Mouse (Mus musculus) hindbrain, embryonic 12.5 days (tissue): ENCODE data around the gene Gspt1. TPM values are rescaled to one million over a fixed set of nuclear protein-coding genes. Genes with fewer than 3 reads are reported as not detected.
"Not testable (repeated sequence)": the region's sequence is repeated elsewhere in the genome, so short reads cannot be mapped to it uniquely, and the experiment has no call there.

Experiments
- ATAC-seq: fragments of 200-750 bp; cut with Nextera tagmentation; 2 replicates; pipeline ENCODE4 v1.8.0; 2017; ENCODE audit warnings: moderate TSS enrichment; ENCODE audit not compliant: low FRiP score
- H3K27ac ChIP-seq: fragments of 300-500 bp; sonication (generic); 2 replicates; pipeline ENCODE4 v1.5.1; 2016; ENCODE audit warnings: mild to moderate bottlenecking
- H3K27me3 ChIP-seq: fragments of 300-500 bp; sonication (generic); 2 replicates; pipeline ENCODE4 v1.6.1; 2016; ENCODE audit warnings: mild to moderate bottlenecking
- H3K36me3 ChIP-seq: fragments of 300-500 bp; sonication (generic); 2 replicates; pipeline ENCODE4 v1.6.1; 2016; ENCODE audit warnings: mild to moderate bottlenecking
- H3K4me1 ChIP-seq: fragments of 300-500 bp; sonication (generic); 2 replicates; pipeline ENCODE4 v1.6.1; 2016
- H3K4me2 ChIP-seq: fragments of 300-500 bp; sonication (generic); replicated peaks from 2 replicates; pipeline ENCODE4 v1.6.1; 2016; ENCODE audit warnings: mild to moderate bottlenecking
- H3K4me3 ChIP-seq: fragments of 300-500 bp; sonication (generic); 2 replicates; pipeline ENCODE4 v1.5.1; 2016; ENCODE audit warnings: mild to moderate bottlenecking
- H3K9ac ChIP-seq: fragments of 300-500 bp; sonication (generic); 2 replicates; pipeline ENCODE4 v1.6.1; 2016; ENCODE audit warnings: mild to moderate bottlenecking, moderate library complexity
- H3K9me3 ChIP-seq: fragments of 300-500 bp; sonication (generic); replicated peaks from 2 replicates; pipeline ENCODE4 v1.6.1; 2016; ENCODE audit warnings: mild to moderate bottlenecking
- WGBS: fragments of 180-500 bp; shearing (Covaris S2); methylation state at CpG from one replicate; pipeline ENCODE4 v1.1.7; 2016; 5-methylcytosine and 5-hydroxymethylcytosine counted together
- polyA plus RNA-seq: library from polyadenylated mRNA; unstranded; fragments of >200 nt; fragmentation: Nextera tagmentation; extraction: Ambion mirVana; gene quantifications from 2 replicates; pipeline ENCODE4 v1.2.1, GENCODE M21; 2016

Gene Gspt1
- polyA plus RNA-seq = 98.4 and 109 TPM in 2 replicates

DNA sequence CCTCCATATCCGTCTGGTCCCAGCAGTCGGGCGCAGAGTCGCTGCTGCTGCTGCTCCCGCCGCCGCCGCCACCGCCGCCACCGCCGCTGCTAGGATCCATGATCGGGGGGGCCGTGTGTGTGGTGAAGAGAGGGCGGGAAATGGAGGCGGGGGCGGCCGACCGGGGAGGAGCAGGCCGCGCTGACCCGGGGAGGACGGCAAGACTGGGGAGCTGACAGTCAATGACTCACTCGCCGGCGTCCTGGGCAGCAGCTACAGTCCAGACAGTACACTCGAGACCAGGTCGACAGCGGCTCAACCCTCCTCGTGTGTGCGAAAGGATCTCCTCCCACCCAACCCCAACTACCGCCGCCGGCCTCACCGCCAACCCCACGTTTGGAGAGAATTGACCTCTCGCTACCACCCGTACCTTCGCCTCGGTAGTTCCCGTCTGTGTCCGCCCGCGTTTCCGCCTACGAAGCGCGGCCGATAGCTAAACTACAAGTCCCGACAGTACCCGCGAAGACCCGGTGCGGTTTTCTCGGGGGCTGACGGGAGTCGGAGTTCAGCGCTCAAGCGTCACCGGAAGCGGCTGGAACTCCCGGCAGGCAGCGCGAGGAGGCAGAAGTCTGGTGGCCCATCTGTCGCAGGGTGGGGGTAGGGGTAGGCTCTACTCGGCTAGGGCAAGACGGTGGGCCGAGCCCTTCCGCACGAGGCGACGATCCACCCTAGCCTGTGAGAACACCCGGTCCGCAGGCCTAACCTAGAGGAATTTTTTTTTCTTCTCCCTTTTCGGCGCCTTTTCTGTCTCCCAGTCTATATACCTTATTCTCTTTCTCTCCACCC, at the start of gene Gspt1:
Gene Gspt1, minus strand, starts transcription at position 428 of the 825 bp plus-strand sequence.
- Histone ChIP-seq H3K4me2 (peak within 1 kb of the TSS; percentile 94), H3K27me3 (no peaks in the 10 kb centered on the region), H3K36me3 (no peaks in the 10 kb centered on the region), H3K4me1 (peaks cover 18% of the 10 kb centered on the region), H3K9me3 (no peaks in the 10 kb centered on the region), H3K4me3 (peak within 1 kb of the TSS; percentile 100), H3K9ac (peak within 1 kb of the TSS; percentile 93), H3K27ac (peak within 1 kb of the TSS; percentile 93)
- ATAC-seq = peak; percentile 98
- WGBS = 1% methylated on average over 76 of the region's 76 CpGs

DNA sequence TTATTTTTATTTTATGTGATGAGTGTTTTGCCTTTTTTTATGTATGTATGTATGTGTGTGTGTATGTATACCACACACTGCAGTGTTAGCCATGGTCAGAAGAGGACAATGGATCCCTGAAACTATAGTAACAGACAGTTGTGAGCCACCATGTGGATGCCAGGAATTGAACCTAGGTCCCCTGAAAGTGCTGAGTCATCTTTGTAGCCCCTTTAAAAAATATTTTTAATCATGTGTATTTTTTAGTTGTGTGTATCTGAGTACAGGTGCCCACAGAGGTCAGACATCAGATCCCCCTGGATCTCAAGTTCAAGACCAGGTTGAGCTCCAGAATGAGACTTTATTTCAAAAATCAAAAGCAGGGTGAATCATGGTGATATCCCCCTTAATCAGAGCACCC, 49.6 kb upstream of the Gspt1 start:
- Histone ChIP-seq H3K9me3 (no peaks in the 10 kb centered on the region), H3K4me2 (no peak overlapping the region), H3K27me3 (no peaks in the 10 kb centered on the region), H3K9ac (no peak overlapping the region), H3K4me3 (no peak overlapping the region), H3K36me3 (no peaks in the 10 kb centered on the region), H3K4me1 (no peaks in the 10 kb centered on the region), H3K27ac (no peak overlapping the region)
- ATAC-seq = no peak

DNA sequence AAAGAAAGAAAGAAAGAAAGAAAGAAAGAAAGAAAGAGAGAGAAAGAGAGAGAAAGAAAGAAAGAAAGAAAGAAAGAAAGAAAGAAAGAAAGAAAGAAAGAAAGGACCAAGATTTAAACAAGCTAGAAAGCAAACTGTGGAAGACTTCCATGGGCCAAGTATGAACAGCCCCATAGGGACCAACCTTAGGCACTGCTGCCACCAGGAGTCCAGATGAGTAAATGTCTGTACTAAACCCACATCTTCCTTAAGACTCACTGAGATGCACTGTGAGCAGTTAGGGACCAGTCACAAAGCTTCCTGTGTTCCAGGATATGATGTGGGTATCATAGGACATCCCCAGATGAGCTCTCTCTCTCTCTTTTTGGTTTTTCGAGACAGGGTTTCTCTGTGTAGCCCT, 43.6 kb upstream of the Gspt1 start:
- not testable (repeated sequence) for H3K27me3 ChIP-seq, H3K9me3 ChIP-seq, H3K4me3 ChIP-seq, H3K4me2 ChIP-seq, H3K27ac ChIP-seq, H3K9ac ChIP-seq, H3K4me1 ChIP-seq, H3K36me3 ChIP-seq, ATAC-seq
- WGBS = 61% methylated on average over 1 of the region's 1 CpGs

DNA sequence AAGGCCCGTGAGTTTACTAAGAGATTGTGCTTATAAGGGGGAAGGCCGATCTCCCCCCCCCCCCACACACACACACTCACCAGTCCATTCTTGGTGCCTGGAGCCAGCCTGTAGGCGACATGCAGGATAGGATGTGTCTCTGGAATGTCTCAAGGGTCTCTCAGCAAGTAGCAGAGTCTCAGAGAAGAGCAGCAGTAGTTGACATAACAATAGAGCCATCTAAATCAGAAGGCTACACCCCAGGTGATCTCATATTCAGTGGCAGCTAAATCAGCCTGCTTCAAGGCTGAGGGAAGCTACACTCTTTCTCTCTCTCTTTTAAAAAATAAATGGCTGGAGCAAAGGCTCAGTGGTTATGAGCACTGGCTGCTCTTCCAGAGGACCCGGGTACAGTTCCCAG, 41.5 kb upstream of the Gspt1 start:
- not testable (repeated sequence) for H3K27me3 ChIP-seq, H3K4me3 ChIP-seq, ATAC-seq, H3K27ac ChIP-seq, H3K9ac ChIP-seq, H3K4me1 ChIP-seq, H3K9me3 ChIP-seq, H3K36me3 ChIP-seq, H3K4me2 ChIP-seq
- WGBS = 71% methylated on average over 4 of the region's 4 CpGs

DNA sequence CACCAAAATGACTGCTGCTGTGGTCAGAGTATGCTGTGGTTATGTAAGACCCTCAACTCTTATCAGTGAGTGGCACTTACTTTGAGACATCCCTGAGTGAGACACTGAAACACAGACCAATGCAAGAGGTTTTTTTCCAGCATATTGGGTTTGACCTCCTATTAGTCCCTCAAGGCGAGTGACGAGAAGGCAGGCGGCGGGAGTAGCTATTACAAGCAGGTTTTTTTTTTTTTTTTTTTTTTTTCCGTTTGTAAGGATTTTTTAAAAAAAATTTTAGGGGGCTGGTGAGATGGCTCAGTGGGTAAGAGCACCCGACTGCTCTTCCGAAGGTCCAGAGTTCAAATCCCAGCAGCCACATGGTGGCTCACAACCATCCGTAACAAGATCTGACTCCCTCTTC, 34.7 kb upstream of the Gspt1 start:
- H3K9me3 ChIP-seq, H3K9ac ChIP-seq, H3K27ac ChIP-seq, H3K36me3 ChIP-seq, H3K27me3 ChIP-seq, H3K4me3 ChIP-seq, ATAC-seq, H3K4me1 ChIP-seq, H3K4me2 ChIP-seq: not testable (repeated sequence)
- 89% methylated on average over 8 of the region's 8 CpGs for WGBS

DNA sequence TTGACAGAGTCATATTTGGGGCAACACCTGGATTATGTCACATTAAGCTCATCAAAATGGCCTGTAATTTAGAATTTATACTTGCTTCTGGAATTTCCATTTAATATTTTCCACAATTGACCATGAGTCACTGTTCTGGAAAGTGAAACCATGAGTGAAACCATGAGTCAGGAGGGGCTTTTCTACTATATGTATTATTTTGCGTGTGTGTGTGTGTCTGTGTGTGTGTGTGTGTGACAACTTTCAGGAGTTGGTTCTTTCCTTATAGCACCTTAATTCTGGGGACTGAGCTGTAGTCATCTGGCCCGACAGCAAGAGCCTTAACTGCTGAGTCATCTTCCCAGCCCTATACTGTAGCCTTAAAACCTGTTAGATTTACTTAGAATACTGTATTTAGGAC, 31.8 kb upstream of the Gspt1 start:
- 96% methylated on average over 2 of the region's 2 CpGs for WGBS
- Histone ChIP-seq H3K9me3 (peaks cover 6% of the 10 kb centered on the region; the same call in 1 of the 2 replicates), H3K36me3 (no peaks in the 10 kb centered on the region), H3K4me2 (no peak overlapping the region), H3K4me1 (no peaks in the 10 kb centered on the region), H3K4me3 (no peak overlapping the region), H3K27me3 (no peaks in the 10 kb centered on the region), H3K9ac (no peak overlapping the region), H3K27ac (no peak overlapping the region)
- no peak for ATAC-seq

DNA sequence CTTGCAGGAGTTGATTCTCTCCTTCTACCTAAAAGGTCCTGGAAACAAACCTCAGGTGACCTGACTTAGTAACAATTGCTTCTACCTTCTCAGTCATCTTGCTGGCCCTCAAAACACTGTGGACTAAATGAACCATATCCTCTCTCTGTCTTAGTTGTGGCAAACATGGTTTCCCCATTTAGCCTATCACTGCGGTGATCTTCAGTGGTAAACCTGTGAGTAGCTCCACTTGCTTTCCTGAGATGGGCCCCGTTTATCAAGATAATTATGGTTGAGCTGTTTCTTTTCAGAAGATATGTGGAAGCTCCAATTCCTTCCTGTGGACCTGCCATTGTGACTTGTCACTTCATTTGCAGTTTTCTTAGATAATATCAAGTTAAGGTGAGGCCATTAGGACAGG, 30.8 kb upstream of the Gspt1 start:
- Histone ChIP-seq H3K36me3 (no peaks in the 10 kb centered on the region), H3K9me3 (peaks cover 6% of the 10 kb centered on the region; the same call in 1 of the 2 replicates), H3K27ac (no peak overlapping the region), H3K4me2 (no peak overlapping the region), H3K4me1 (no peaks in the 10 kb centered on the region), H3K27me3 (no peaks in the 10 kb centered on the region), H3K9ac (no peak overlapping the region), H3K4me3 (no peak overlapping the region)
- 97% methylated on average over 2 of the region's 2 CpGs for WGBS
- ATAC-seq = no peak

DNA sequence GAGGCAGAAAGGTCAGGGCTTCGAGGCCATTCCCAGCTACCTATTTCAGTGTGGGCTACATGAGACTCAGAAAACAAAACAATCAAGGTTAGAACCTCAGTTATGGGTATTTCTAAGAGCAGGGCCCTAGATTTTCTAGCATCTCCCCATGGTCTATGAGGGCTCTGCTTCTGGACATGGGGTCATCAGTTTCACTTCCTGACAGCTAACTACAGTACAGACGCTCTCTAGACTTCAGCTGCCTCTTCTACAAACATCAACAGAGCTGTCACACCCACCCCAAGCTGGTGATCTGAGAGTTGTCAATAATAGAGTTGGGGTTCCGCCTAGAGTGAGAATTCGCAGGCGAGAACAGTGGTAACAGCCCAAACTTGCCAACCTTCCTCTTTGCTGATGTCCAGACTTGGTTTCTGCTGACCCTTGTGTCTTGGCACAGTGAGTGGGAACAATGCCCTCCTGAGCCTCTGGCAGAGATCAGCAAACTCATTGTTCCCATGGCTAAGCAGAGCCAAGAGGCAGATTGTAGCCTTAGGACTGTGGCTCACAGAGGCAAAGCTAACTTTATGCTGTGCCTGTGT, 28.6 kb upstream of the Gspt1 start:
- ATAC-seq = no peak
- Histone ChIP-seq H3K9ac (no peak overlapping the region), H3K36me3 (no peaks in the 10 kb centered on the region), H3K4me1 (no peaks in the 10 kb centered on the region), H3K9me3 (no peaks in the 10 kb centered on the region), H3K27ac (no peak overlapping the region), H3K27me3 (no peaks in the 10 kb centered on the region), H3K4me2 (no peak overlapping the region), H3K4me3 (no peak overlapping the region)
- 89% methylated on average over 5 of the region's 5 CpGs for WGBS

DNA sequence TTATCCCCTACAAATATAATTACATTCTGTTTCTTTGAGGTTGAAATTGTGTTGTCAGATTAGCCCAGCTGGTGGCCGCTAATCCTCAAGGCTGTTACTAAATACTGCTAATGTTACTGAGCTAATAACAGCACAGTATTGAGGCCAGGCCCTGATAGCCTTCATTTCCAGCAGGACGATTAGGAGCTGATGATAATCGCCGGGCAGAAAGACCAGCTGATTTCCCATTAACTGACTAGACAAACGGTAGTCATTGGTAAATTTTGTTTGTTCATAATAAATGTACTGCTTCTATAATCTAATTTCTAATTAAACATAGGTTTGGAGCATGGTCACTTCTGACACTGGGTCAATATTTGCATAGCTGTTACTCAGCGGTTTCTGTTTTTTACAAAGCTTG, 24.7 kb upstream of the Gspt1 start:
- no peak overlapping the region for H3K9ac ChIP-seq
- no peaks in the 10 kb centered on the region for H3K27me3 ChIP-seq
- H3K9me3 ChIP-seq = no peaks in the 10 kb centered on the region
- H3K4me2 ChIP-seq = no peak overlapping the region
- H3K27ac ChIP-seq = no peak overlapping the region
- ATAC-seq = no peak
- 80% methylated on average over 6 of the region's 6 CpGs for WGBS
- H3K4me3 ChIP-seq = no peak overlapping the region
- no peaks in the 10 kb centered on the region for H3K36me3 ChIP-seq
- H3K4me1 ChIP-seq = no peaks in the 10 kb centered on the region

DNA sequence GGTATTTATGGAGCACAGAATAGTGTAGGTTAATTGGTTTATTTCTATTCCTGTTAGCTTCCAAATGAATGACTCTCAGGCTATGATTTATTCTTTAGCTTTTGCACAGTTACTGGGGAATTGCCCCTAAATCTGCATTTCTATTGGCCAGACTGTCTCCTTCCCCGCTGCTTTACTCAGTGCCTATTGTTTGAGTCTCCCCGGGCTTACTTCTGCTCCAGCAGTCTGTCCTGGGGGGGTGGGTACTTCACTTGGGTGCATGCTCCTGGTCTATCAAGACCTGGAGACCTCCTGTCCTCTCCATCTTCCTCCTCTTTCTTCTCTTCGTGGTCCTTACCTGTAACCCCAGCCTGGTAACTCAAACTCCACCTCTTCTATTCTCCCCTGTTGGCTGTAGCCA, 22.8 kb upstream of the Gspt1 start:
- 36% methylated on average over 3 of the region's 3 CpGs for WGBS
- Histone ChIP-seq H3K36me3 (no peaks in the 10 kb centered on the region), H3K4me2 (no peak overlapping the region), H3K4me1 (no peaks in the 10 kb centered on the region), H3K27me3 (no peaks in the 10 kb centered on the region), H3K27ac (no peak overlapping the region), H3K4me3 (no peak overlapping the region), H3K9ac (no peak overlapping the region), H3K9me3 (no peaks in the 10 kb centered on the region)
- no peak for ATAC-seq

DNA sequence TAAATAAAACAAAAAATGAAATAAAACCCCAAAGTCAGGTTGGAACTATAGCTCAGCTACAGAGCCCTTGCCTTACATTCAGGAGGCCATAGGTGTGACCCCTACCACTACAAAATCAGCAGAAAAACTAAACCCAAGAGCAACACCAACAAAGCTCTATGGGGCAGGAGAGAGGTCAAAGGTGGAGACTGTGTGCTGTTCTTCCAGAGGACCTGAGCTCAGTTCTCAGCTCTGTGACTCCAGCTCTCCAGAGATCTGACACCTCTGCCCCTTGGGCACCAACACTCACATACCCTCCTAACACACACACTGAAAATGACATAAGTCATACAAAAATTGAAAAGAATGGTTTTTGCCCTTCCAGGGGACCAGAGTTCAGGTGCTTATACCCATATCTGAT, 16.9 kb upstream of the Gspt1 start:
- Histone ChIP-seq H3K4me2 (no peak overlapping the region), H3K4me3 (no peak overlapping the region), H3K9ac (no peak overlapping the region), H3K9me3 (no peaks in the 10 kb centered on the region), H3K4me1 (no peaks in the 10 kb centered on the region), H3K36me3 (no peaks in the 10 kb centered on the region), H3K27ac (no peak overlapping the region), H3K27me3 (no peaks in the 10 kb centered on the region)
- no peak for ATAC-seq

DNA sequence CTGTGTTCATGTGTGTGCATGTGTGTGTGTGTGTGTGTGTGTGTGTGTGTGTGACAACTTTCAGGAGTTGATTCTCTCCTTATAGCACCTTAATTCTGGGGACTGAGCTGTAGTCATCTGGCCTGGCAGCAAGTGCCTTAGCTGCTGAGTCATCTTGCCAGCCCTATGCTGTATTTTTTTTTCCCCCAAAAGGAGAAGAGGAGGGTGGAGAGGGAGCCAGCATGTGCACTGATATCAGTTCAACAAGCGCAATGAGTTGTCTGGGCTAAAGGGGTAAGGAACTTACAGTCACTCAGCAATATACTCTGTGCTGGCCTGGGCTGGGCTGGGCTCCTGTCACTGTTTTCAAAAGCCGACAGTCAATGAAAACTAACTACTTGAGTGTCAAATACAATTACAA, 16.5 kb upstream of the Gspt1 start:
- H3K9me3 ChIP-seq = no peaks in the 10 kb centered on the region
- H3K4me2 ChIP-seq = no peak overlapping the region
- H3K27ac ChIP-seq = no peak overlapping the region
- no peak overlapping the region for H3K4me3 ChIP-seq
- no peaks in the 10 kb centered on the region for H3K36me3 ChIP-seq
- no peak overlapping the region for H3K9ac ChIP-seq
- H3K4me1 ChIP-seq = no peaks in the 10 kb centered on the region
- 90% methylated on average over 2 of the region's 2 CpGs for WGBS
- no peaks in the 10 kb centered on the region for H3K27me3 ChIP-seq
- no peak for ATAC-seq

DNA sequence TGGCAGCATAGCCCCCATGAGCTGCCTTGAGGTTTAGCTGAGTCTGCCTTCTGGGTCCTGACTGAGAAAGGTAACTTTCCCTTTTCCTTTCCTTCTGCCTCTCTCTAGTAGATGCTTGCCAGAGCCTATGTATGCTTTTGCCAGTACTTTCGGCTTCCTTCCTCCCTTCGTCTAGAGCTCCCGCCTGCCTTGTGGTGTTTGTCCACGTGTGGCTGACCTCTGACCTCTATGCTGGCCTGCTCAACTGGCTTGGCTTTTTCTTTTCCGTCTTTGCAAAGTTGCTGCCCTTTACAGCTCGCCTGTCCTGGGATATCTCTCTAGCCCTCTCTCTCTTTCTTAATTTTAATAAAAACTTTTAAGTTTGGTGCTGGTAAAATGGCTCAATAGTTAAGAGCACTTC, 15.7 kb upstream of the Gspt1 start:
- Histone ChIP-seq H3K27ac (no peak overlapping the region), H3K36me3 (no peaks in the 10 kb centered on the region), H3K27me3 (no peaks in the 10 kb centered on the region), H3K4me2 (no peak overlapping the region), H3K4me1 (no peaks in the 10 kb centered on the region), H3K9me3 (no peaks in the 10 kb centered on the region), H3K9ac (no peak overlapping the region), H3K4me3 (no peak overlapping the region)
- ATAC-seq = no peak
- 35% methylated on average over 6 of the region's 6 CpGs for WGBS
